Mouse (Mus musculus): ENCODE results near the gene Mapk10.

Gene Mapk10

DNA sequence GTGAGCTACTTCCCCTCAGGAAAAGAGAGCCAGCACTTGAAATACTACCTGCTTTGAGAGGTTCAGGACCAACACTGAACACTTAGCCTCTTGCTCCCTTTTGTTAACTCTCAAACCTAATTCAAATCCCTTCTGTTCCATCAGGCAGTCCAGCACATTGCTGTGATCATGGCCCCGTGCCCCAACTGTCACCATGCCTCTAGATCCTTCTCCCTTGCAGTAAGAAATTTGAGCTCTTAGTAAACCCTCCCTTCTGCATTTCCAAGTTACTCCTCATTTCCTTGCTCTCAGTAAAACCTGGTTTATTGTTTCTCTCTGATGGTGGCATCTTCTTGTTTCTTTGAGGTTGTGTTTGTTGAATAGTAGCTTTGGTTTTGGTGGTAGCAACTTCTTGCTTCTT lies 101.7 kb downstream of the Mapk10 start:
- 0 out of 2 replicates have a peak, but pooled peaks cover 3% of the 10 kb centered on the region for H3K9me3 ChIP-seq (ENCODE audit: low read length)
- no peak overlapping the region for H3K4me3 ChIP-seq (replicated peaks; ENCODE audit: low read length)
- H3K36me3 ChIP-seq (ENCODE audit: insufficient read depth, low read length), result no peaks in the 10 kb centered on the region
- no peaks in the 10 kb centered on the region for H3K4me1 ChIP-seq (replicated peaks; ENCODE audit: low read depth, low read length)
- no peak for TF ChIP-seq POU5F1 (IDR thresholded peaks at IDR 0.05; ENCODE audit: borderline replicate concordance, low read length)
- no peak for TF ChIP-seq NANOG (IDR thresholded peaks at IDR 0.05; ENCODE audit: borderline replicate concordance, low read length)
- no peak for TF ChIP-seq CTCF (conservative IDR thresholded peaks at IDR 0.05; ENCODE audit: low read length)
- H3K27me3 ChIP-seq (ENCODE audit: insufficient read depth, low read length), result no peaks in the 10 kb centered on the region

DNA sequence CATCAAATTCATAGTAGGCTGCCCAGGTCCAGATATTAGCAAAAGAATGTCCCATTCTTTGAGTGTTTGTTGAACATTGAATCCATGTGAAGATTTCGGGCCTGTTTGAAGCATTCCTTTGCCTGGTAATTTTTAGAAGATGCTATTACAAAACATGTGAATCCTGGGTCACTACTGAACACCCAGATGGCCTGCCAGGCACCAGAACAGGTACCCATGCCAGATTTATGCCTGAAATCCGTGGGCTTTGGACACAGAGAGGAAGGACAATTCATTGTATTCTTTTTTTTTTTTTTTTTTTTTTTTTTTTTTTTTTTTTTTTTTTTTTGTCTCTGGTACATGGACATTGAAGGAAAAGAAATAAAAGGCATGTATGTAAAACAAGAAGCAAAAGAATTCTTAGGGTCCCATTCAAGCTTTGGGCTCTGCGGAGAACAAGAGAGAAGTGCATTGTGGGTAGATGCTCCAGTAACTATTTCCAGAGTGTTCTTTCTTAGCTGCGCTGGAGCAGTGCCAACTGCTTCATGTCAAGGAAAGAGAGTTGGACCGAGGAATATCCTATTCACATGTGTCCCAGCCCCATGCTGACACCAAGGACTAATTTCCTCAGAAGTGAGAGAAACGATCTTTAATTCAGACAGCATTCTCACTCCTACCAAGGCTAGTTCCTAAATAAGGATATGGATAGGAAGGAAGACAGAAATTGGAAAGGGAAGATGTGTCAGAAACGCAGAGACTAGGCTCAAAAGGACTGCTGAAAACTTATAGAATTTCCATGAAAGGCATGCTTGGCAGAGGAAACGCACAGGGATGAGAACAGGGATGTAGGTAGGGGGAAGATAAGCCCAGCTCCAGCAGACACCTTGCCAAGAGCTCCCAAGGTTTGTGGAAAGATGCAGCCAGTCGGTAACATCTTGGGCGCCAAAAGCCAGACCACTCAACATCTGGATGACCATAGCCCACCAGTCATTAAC lies 105.4 kb downstream of the Mapk10 start:
- Histone ChIP-seq H3K4me3 (replicated peaks; ENCODE audit: low read length) (no peak overlapping the region), H3K36me3 (ENCODE audit: insufficient read depth, low read length) (no peaks in the 10 kb centered on the region), H3K27me3 (ENCODE audit: insufficient read depth, low read length) (no peaks in the 10 kb centered on the region), H3K4me1 (replicated peaks; ENCODE audit: low read depth, low read length) (no peaks in the 10 kb centered on the region), H3K9me3 (ENCODE audit: low read length) (0 out of 2 replicates have a peak, but pooled peaks cover 3% of the 10 kb centered on the region)
- TF ChIP-seq POU5F1 (IDR thresholded peaks at IDR 0.05; ENCODE audit: borderline replicate concordance, low read length) (no peak), NANOG (IDR thresholded peaks at IDR 0.05; ENCODE audit: borderline replicate concordance, low read length) (no peak), CTCF (conservative IDR thresholded peaks at IDR 0.05; ENCODE audit: low read length) (no peak)

DNA sequence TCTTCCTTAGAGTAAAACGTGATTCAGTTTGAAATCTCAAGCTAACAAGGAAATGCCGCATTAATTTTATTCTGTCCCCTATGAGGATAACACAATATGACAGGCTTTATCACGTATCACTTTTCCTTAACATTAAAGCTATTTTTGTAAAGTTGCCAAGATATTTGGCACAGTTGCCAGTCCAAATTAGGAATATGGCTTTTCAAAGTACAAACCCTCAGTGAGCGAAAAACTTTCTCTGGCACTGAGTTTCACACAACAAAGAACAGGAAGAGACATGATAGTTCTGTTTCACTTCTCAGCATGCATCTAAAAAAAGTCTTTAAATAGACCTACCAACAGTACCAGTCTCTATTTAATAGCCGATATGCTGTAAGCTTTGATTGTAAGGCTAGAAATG lies 107.1 kb downstream of the Mapk10 start:
- H3K27me3 ChIP-seq (ENCODE audit: insufficient read depth, low read length), result no peaks in the 10 kb centered on the region
- no peaks in the 10 kb centered on the region for H3K36me3 ChIP-seq (ENCODE audit: insufficient read depth, low read length)
- 0 out of 2 replicates have a peak, but pooled peaks cover 3% of the 10 kb centered on the region for H3K9me3 ChIP-seq (ENCODE audit: low read length)
- H3K4me3 ChIP-seq (replicated peaks; ENCODE audit: low read length), result no peak overlapping the region
- no peak for TF ChIP-seq POU5F1 (IDR thresholded peaks at IDR 0.05; ENCODE audit: borderline replicate concordance, low read length)
- no peak for TF ChIP-seq CTCF (conservative IDR thresholded peaks at IDR 0.05; ENCODE audit: low read length)
- no peak for TF ChIP-seq NANOG (IDR thresholded peaks at IDR 0.05; ENCODE audit: borderline replicate concordance, low read length)
- no peaks in the 10 kb centered on the region for H3K4me1 ChIP-seq (replicated peaks; ENCODE audit: low read depth, low read length)

DNA sequence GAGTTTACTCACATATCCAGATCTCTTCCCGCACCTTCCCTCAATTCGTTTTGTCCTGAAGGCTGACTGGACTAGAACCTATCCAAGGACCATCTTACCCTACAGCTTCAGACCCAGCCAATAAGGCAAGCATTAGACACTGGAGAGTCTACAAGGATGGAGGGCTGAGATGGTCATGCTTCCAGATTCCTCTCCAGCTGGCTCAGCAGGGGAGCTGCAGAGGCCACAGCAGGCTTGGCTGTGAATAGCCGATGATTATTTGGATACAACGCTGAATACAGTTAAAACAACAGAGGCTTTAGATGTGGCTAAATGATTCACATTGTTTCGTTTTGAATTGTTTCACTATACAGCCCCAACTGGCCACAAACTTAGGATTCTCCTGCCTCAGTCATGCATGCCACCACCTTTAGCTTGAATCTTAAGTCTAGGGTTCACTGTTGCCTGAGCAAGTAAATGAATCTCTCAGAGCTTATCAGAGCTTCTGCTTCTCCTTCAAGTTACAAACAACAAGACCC lies 108.2 kb downstream of the Mapk10 start:
- TF ChIP-seq CTCF (conservative IDR thresholded peaks at IDR 0.05; ENCODE audit: low read length) (no peak), NANOG (IDR thresholded peaks at IDR 0.05; ENCODE audit: borderline replicate concordance, low read length) (no peak), POU5F1 (IDR thresholded peaks at IDR 0.05; ENCODE audit: borderline replicate concordance, low read length) (no peak)
- Histone ChIP-seq H3K4me3 (replicated peaks; ENCODE audit: low read length) (no peak overlapping the region), H3K36me3 (ENCODE audit: insufficient read depth, low read length) (no peaks in the 10 kb centered on the region), H3K4me1 (replicated peaks; ENCODE audit: low read depth, low read length) (no peaks in the 10 kb centered on the region), H3K9me3 (ENCODE audit: low read length) (0 out of 2 replicates have a peak, but pooled peaks cover 3% of the 10 kb centered on the region), H3K27me3 (ENCODE audit: insufficient read depth, low read length) (no peaks in the 10 kb centered on the region)

DNA sequence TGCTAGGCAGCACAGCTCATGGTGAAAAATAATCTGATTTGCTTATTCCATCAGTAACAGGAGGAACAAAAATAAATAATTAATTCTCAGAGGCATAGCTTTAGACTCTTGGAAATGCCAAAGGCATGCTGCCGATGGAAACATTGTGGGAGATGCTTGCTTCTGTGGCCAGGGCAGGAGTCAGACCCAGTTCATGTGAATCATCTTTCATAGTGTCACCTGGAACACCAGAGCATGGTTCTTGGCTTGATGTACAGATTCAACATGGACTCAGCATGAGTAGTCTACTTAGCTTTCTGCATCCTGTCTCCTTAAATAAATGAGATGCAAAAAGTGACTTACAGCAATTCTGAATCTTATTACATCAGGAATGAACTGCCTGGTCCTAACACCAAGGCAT lies 109.0 kb downstream of the Mapk10 start:
- no peak for TF ChIP-seq POU5F1 (IDR thresholded peaks at IDR 0.05; ENCODE audit: borderline replicate concordance, low read length)
- TF ChIP-seq CTCF (conservative IDR thresholded peaks at IDR 0.05; ENCODE audit: low read length), result no peak
- no peak for TF ChIP-seq NANOG (IDR thresholded peaks at IDR 0.05; ENCODE audit: borderline replicate concordance, low read length)
- no peaks in the 10 kb centered on the region for H3K36me3 ChIP-seq (ENCODE audit: insufficient read depth, low read length)
- H3K4me1 ChIP-seq (replicated peaks; ENCODE audit: low read depth, low read length), result no peaks in the 10 kb centered on the region
- H3K27me3 ChIP-seq (ENCODE audit: insufficient read depth, low read length), result no peaks in the 10 kb centered on the region
- H3K9me3 ChIP-seq (ENCODE audit: low read length), result no peaks in the 10 kb centered on the region
- H3K4me3 ChIP-seq (replicated peaks; ENCODE audit: low read length), result no peak overlapping the region

DNA sequence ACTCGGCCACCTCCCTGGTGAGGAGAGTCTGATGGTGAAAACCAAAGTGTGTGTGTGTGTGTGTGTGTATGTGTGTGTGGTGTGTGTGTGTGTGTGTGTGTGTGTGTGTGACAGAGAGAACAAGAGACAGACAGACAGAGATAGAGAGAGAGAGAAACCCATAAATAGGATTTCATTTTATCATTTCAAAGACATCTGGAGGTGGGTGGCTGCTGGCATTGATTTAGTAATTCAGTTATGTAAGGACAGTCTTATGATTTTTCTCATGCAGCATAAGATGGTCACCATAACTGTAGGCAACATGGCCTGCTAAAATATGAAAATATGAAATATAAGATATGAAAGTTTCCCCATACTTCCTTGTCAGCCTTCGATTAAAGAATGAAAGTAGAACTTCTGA lies 117.0 kb downstream of the Mapk10 start:
- Histone ChIP-seq H3K4me3 (replicated peaks; ENCODE audit: low read length) (no peak overlapping the region), H3K4me1 (replicated peaks; ENCODE audit: low read depth, low read length) (no peaks in the 10 kb centered on the region), H3K27me3 (ENCODE audit: insufficient read depth, low read length) (no peaks in the 10 kb centered on the region), H3K36me3 (ENCODE audit: insufficient read depth, low read length) (no peaks in the 10 kb centered on the region), H3K9me3 (ENCODE audit: low read length) (no peaks in the 10 kb centered on the region)
- TF ChIP-seq NANOG (IDR thresholded peaks at IDR 0.05; ENCODE audit: borderline replicate concordance, low read length), result no peak
- TF ChIP-seq CTCF (conservative IDR thresholded peaks at IDR 0.05; ENCODE audit: low read length), result no peak

DNA sequence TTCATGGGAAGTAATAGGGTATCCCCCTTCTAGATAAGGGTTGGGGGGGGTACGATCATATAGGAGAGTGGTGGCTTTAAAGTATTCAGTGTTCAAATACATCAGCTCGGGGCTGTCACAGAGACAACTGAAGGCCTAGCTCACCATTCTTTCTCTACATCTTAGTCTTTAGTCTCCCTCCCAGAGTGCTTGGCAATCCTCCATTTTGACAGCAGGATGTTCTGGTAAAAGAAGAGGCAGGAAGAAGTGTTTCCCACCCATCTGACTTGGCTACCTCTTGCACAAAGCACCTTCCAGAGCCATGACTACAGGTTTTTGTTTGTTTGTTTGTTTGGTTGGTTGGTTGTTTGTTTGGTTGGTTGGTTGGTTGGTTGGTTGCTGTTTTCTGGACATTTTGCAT lies 125.3 kb downstream of the Mapk10 start:
- H3K4me1 ChIP-seq (replicated peaks; ENCODE audit: low read depth, low read length), result no peaks in the 10 kb centered on the region
- H3K9me3 ChIP-seq (ENCODE audit: low read length), result no peaks in the 10 kb centered on the region
- no peak overlapping the region for H3K4me3 ChIP-seq (replicated peaks; ENCODE audit: low read length)
- H3K36me3 ChIP-seq (ENCODE audit: insufficient read depth, low read length), result no peaks in the 10 kb centered on the region
- H3K27me3 ChIP-seq (ENCODE audit: insufficient read depth, low read length), result no peaks in the 10 kb centered on the region
- no peak for TF ChIP-seq CTCF (conservative IDR thresholded peaks at IDR 0.05; ENCODE audit: low read length)
- TF ChIP-seq NANOG (IDR thresholded peaks at IDR 0.05; ENCODE audit: borderline replicate concordance, low read length), result no peak
- no peak for TF ChIP-seq POU5F1 (IDR thresholded peaks at IDR 0.05; ENCODE audit: borderline replicate concordance, low read length)

DNA sequence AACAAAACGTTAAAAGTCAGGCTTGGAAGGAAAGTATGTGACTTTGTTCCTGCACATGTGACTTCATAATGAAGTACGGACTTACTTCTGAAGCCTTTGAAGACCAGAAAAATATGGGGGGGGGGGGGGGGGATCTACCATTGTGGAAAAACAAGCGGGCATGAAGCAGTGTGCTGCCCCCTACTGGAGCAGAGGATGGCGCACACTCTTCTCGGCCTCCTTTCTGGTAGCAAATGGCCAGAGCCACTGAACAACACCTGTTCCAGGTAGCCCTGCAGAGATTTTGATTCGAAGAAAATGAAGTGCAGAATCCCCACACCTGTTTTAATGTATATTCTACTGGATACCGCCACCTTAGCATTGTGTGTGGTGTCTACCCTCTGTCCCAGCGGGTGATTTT lies 135.7 kb downstream of the Mapk10 start:
- H3K27me3 ChIP-seq (ENCODE audit: insufficient read depth, low read length), result no peaks in the 10 kb centered on the region
- H3K4me3 ChIP-seq (replicated peaks; ENCODE audit: low read length), result no peak overlapping the region
- peaks cover 3% of the 10 kb centered on the region; the same call in 1 of the 2 replicates for H3K4me1 ChIP-seq (replicated peaks; ENCODE audit: low read depth, low read length)
- no peaks in the 10 kb centered on the region for H3K36me3 ChIP-seq (ENCODE audit: insufficient read depth, low read length)
- peak; percentile 37 for TF ChIP-seq CTCF (conservative IDR thresholded peaks at IDR 0.05; ENCODE audit: low read length)
- no peak for TF ChIP-seq POU5F1 (IDR thresholded peaks at IDR 0.05; ENCODE audit: borderline replicate concordance, low read length)
- no peaks in the 10 kb centered on the region for H3K9me3 ChIP-seq (ENCODE audit: low read length)
